Mouse (Mus musculus) forebrain, embryonic 15.5 days (tissue): ENCODE measurements around the gene Hps3. TPM values are rescaled to one million over a fixed set of nuclear protein-coding genes. Genes with fewer than 3 reads are reported as not detected.
"Not testable (repeated sequence)": the region's sequence is repeated elsewhere in the genome, so short reads cannot be mapped to it uniquely, and the experiment has no call there.

Source experiments
- ATAC-seq: fragments of 200-750 bp; cut with Nextera tagmentation; replicated peaks from 2 replicates; pipeline ENCODE4 v1.8.0; 2017; ENCODE audit warnings: mild to moderate bottlenecking, moderate TSS enrichment, moderate library complexity
- H3K27ac ChIP-seq: fragments of 300-500 bp; sonication (generic); replicated peaks from 2 replicates; pipeline ENCODE4 v1.5.1; 2015; ENCODE audit warnings: mild to moderate bottlenecking, inconsistent platforms
- H3K27me3 ChIP-seq: fragments of 300-500 bp; sonication (generic); 2 replicates; pipeline ENCODE4 v1.6.1; 2015; ENCODE audit warnings: inconsistent platforms
- H3K36me3 ChIP-seq: fragments of 300-500 bp; sonication (generic); 2 replicates; pipeline ENCODE4 v1.6.1; 2015; ENCODE audit warnings: mild to moderate bottlenecking, inconsistent platforms
- H3K4me1 ChIP-seq: fragments of 300-500 bp; sonication (generic); 2 replicates; pipeline ENCODE4 v1.6.1; 2015; ENCODE audit warnings: inconsistent platforms
- H3K4me2 ChIP-seq: fragments of 300-500 bp; sonication (generic); replicated peaks from 2 replicates; pipeline ENCODE4 v1.6.1; 2015; ENCODE audit warnings: mild to moderate bottlenecking, inconsistent platforms
- H3K4me3 ChIP-seq: fragments of 300-500 bp; sonication (generic); 2 replicates; pipeline ENCODE4 v1.5.1; 2015; ENCODE audit warnings: mild to moderate bottlenecking, inconsistent platforms
- H3K9ac ChIP-seq: fragments of 300-500 bp; sonication (generic); replicated peaks from 2 replicates; pipeline ENCODE4 v1.6.1; 2015; ENCODE audit warnings: mild to moderate bottlenecking, inconsistent platforms
- H3K9me3 ChIP-seq: fragments of 300-500 bp; sonication (generic); 2 replicates; pipeline ENCODE4 v1.6.1; 2016; ENCODE audit warnings: inconsistent platforms
- WGBS: fragments of 180-500 bp; shearing (Covaris S2); methylation state at CpG from one replicate; pipeline ENCODE4 v1.1.7; 2015; ENCODE audit warnings: mixed read lengths; 5-methylcytosine and 5-hydroxymethylcytosine counted together
- polyA plus RNA-seq: library from polyadenylated mRNA; unstranded; fragments of >200 nt; fragmentation: Nextera tagmentation; extraction: Ambion mirVana; gene quantifications from 2 replicates; pipeline ENCODE4 v1.2.1, GENCODE M21; 2015

Hps3 gene
- polyA plus RNA-seq, 1 experiment from 2014 or later = 12.1 TPM

DNA sequence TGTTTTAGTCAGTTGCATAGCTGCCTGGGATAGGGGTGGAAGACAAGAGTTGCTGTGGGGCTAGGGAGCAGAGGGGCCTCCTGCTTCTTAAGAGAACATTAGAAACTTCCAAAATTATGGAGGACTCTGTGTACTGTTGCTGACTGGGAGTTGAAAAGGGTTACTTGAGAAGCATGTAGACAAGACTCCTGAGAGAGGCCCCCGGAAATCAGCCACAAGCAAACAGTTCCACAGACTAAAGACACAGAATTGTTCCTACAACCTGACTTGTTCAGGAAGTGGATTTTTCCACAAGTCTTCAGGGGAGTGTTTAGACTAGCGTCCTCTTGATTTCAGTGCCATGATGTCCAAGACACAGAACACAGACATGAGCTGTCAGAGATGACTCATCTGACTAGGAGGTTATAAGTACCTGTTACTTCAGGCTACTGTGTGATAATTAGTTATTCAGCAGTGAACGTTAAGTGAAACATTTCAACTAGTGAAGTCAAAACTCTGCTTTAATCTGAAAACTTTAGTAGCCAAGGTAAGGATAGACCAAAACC is 74.5 kb downstream of the Hps3 start:
- Histone ChIP-seq H3K36me3 (no peaks in the 10 kb centered on the region), H3K27me3 (no peaks in the 10 kb centered on the region), H3K27ac (no peak overlapping the region), H3K4me3 (no peak overlapping the region), H3K9ac (no peak overlapping the region), H3K9me3 (no peaks in the 10 kb centered on the region), H3K4me1 (peaks cover 5% of the 10 kb centered on the region; the same call in 1 of the 2 replicates), H3K4me2 (no peak overlapping the region)
- WGBS = 71% methylated on average over 3 of the region's 3 CpGs
- ATAC-seq = no peak

DNA sequence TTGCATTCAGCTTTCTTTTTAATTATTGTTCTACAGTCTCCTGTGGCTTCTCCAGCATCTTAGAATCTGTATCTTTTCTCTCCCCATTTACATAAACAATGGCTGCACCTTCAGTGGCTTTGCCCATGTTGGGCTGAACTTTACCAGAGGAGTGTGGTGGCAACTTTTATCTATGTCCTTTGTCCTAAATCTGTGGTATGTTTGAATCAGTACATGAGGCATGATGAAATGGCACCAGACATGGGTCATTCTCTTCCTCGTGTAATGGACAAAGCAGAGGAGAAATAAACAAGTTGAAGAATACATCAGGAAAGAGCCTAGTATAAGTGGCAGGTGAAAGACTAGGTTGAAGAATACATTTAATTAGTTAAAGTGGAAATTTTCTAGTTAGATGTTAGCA is 76.1 kb downstream of the Hps3 start:
- peaks cover 5% of the 10 kb centered on the region; the same call in 1 of the 2 replicates for H3K4me1 ChIP-seq
- 78% methylated on average over 1 of the region's 1 CpGs for WGBS
- H3K4me2 ChIP-seq = no peak overlapping the region
- H3K27me3 ChIP-seq = no peaks in the 10 kb centered on the region
- H3K27ac ChIP-seq = no peak overlapping the region
- no peaks in the 10 kb centered on the region for H3K9me3 ChIP-seq
- H3K9ac ChIP-seq = no peak overlapping the region
- no peaks in the 10 kb centered on the region for H3K36me3 ChIP-seq
- ATAC-seq = no peak
- H3K4me3 ChIP-seq = no peak overlapping the region

DNA sequence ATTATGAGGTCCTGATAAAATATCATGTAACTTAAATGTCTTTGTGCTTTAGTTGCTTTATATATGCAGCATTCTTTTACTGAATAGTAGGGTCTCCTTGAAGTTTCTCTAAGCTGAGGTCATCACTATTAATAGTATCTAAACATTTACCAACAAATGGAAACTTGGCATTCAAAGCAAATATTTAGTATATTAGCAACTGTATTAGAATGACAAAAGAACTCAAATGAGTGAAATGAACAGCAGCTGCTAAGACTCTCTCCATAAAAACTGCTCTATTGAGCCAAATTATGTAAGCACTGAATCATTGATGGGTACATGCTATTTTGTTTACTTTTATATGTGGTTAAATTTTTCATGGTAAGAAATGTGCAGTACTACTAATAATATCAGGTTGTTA is 77.1 kb downstream of the Hps3 start:
- no peaks in the 10 kb centered on the region for H3K27me3 ChIP-seq
- no peaks in the 10 kb centered on the region for H3K9me3 ChIP-seq
- H3K4me2 ChIP-seq = no peak overlapping the region
- no peak overlapping the region for H3K9ac ChIP-seq
- H3K27ac ChIP-seq = no peak overlapping the region
- peaks cover 7% of the 10 kb centered on the region; the same call in 1 of the 2 replicates for H3K4me1 ChIP-seq
- no peaks in the 10 kb centered on the region for H3K36me3 ChIP-seq
- no peak for ATAC-seq
- H3K4me3 ChIP-seq = no peak overlapping the region

DNA sequence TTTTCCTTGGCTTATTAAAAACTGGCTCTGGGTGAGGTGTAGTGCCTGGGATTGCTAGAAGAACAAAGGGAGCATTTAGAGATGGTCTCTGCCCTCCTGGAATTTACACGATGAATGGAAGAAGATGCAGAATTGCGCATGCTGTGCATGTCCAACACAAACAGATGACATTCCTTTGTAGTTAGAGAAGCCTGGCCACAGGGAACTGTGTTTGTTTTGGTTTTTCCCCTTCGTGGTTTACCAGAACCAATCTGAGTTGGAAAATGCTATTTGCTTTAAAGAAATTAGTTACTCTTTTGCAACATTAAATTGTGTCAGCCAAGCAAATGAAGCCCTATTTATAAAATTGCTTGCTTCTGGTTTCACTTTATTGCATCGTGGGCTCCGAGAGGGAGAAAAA is 78.2 kb downstream of the Hps3 start, which contains the start of gene Cp:
Gene Cp (plus strand): TSS at position 170 of the 400 bp plus-strand sequence.
- Histone ChIP-seq H3K27me3 (no peaks in the 10 kb centered on the region), H3K36me3 (no peaks in the 10 kb centered on the region), H3K4me1 (peaks cover 7% of the 10 kb centered on the region; the same call in 1 of the 2 replicates), H3K27ac (no peak within 1 kb of the TSS), H3K9ac (no peak within 1 kb of the TSS), H3K4me3 (no peak within 1 kb of the TSS), H3K9me3 (no peaks in the 10 kb centered on the region), H3K4me2 (no peak within 1 kb of the TSS)
- 26% methylated on average over 5 of the region's 5 CpGs for WGBS
- ATAC-seq = no peak

DNA sequence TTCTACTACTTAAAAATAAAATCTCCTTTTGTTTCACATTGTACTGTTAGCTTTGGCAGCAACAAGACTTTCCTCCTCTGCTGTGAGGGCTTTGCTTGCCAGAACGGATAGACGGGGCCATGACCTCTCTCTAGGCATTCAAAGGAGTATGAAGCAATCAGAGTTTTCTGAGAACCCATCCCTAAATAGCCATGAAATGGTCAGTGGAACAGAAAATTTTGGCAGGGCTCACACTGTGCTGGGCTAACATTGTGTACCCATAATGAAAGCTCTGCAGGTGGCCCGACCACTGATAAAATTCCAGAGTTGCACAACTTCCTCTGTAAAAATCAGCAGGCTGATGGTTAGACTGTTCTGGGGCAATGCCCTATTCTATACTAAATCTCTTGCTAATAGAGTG is 81.2 kb downstream of the Hps3 start:
- 3% methylated on average over 3 of the region's 3 CpGs for WGBS
- Histone ChIP-seq H3K4me2 (no peak overlapping the region), H3K36me3 (no peaks in the 10 kb centered on the region), H3K27me3 (no peaks in the 10 kb centered on the region), H3K9ac (no peak overlapping the region), H3K27ac (no peak overlapping the region), H3K4me3 (no peak overlapping the region), H3K4me1 (peaks cover 7% of the 10 kb centered on the region; the same call in 1 of the 2 replicates), H3K9me3 (no peaks in the 10 kb centered on the region)
- ATAC-seq = peak; percentile 95

DNA sequence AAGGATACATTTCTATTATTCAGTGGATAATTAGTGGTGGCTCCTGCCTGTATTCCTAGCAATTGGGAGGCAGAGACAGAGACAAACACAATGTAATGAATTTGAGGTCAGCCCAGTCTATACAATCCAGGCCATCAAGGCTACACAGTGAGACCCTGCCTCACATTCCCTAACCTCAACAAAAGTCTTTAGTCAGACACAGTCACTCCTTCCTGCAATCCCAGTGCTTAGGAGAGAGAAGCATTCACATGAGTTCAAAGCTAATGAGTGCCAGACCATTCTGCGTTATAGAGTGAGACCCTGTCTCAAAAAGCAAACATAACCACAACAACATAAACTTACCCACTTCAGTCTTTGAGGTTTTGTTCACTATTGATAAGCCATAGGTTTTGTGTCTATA is 81.7 kb downstream of the Hps3 start:
- Histone ChIP-seq H3K27ac (no peak overlapping the region; the same call in 1 of the 2 replicates), H3K4me2 (no peak overlapping the region), H3K9me3 (no peaks in the 10 kb centered on the region), H3K27me3 (no peaks in the 10 kb centered on the region), H3K4me1 (peaks cover 7% of the 10 kb centered on the region; the same call in 1 of the 2 replicates), H3K9ac (no peak overlapping the region), H3K36me3 (no peaks in the 10 kb centered on the region), H3K4me3 (no peak overlapping the region)
- ATAC-seq = peak; percentile 69
- WGBS = 2% methylated on average over 1 of the region's 1 CpGs

DNA sequence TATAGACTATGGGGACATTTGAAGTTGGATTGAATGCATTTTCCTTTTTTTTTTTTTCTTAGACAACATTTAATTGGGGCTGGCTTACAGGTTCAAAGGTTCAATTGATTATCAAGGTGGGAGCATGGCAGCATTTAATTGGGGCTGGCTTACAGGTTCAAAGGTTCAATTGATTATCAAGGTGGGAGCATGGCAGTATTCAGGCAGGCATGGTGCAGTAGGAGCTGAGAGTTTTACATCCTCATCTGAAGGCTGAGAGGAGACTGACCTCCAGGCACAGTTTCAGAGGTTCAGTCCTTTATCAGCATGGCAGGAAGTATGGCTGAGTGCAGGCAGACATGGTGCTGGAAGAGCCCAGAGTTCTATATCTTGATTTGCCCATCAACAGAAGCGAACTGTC is 85.7 kb downstream of the Hps3 start:
- not testable (repeated sequence) for H3K9ac ChIP-seq, H3K9me3 ChIP-seq, H3K36me3 ChIP-seq, ATAC-seq, H3K27me3 ChIP-seq, H3K4me3 ChIP-seq, H3K4me1 ChIP-seq, H3K4me2 ChIP-seq, H3K27ac ChIP-seq
- WGBS = 95% methylated on average over 1 of the region's 1 CpGs

DNA sequence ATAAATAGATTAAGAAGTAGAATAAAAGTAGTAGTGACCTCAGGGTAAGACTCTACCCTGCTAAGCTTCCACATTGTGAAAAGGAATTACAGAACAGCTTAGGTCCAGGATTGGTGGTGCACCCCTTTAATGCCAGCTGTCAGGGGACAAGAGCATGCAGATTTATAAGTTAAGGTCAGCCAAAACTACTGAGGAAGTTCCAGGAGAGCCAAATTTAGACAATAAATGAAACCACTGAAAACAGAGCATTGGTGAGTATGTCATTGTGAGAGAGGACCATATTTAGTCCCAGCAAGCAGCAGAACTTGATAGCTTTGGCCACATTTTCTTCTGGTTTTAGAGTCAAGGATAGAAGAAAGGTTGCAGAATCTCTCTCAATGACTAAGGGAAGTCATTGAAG is 86.6 kb downstream of the Hps3 start:
- no peak for ATAC-seq
- Histone ChIP-seq H3K4me1 (no peaks in the 10 kb centered on the region), H3K36me3 (no peaks in the 10 kb centered on the region), H3K27me3 (no peaks in the 10 kb centered on the region), H3K4me3 (no peak overlapping the region), H3K4me2 (no peak overlapping the region), H3K9me3 (no peaks in the 10 kb centered on the region), H3K27ac (no peak overlapping the region), H3K9ac (no peak overlapping the region)

Other genes with a start within 250 kb of the Hps3 start
- 2.8 and 4.7 TPM in 2 replicates for gene Cp, start 78.3 kb downstream of the Hps3 start, polyA plus RNA-seq
- gene Hltf, start 22.5 kb upstream of the Hps3 start, polyA plus RNA-seq = 23.1 and 25.3 TPM in 2 replicates
- 29.4 and 30.9 TPM in 2 replicates for gene Gyg, start 120.0 kb upstream of the Hps3 start, polyA plus RNA-seq
- gene Cpa3, start 206.9 kb upstream of the Hps3 start, polyA plus RNA-seq = 0.20 and 0.42 TPM in 2 replicates
- not detected in 2 replicates for gene Cpb1, start 240.4 kb upstream of the Hps3 start, polyA plus RNA-seq